ENCODE assay signal across 8 mouse cellular contexts in the genomic region with DNA sequence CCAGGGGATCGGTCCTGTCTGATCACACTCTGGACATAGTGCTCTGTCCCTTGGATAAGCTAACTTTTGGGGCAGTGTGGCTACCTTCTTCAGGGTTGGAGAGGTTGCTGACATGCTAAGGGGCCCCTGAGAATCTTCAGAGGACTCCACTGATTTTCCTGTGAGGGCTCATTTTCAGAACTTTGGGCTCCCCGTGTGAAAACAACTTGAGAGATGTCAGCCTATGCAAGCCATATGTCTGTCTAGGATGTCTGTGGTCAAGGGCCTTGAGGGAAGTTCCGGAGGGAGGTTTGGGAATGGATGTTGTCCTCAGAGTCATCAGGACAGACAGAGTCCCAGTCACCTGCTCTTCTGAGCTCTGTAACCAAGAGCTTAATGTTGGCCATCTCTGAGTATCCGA. TPM values are rescaled to one million over a fixed set of nuclear protein-coding genes. Genes with fewer than 3 reads are reported as not detected.
DNase-seq lines count a peak whose midpoint lies in the region; ATAC-seq and TF ChIP-seq lines count a peak whose summit lies in the region.

No protein-coding gene starts in this region.

- DNase-seq in heart, embryonic 10.5 days (ENCODE audit: low spot score), result no peak
- no peak for DNase-seq in heart, postnatal 36 days
- DNase-seq in thymus, adult 2 months, result no peak
- DNase-seq in thymus, postnatal 14 days, result no peak
- DNase-seq in liver, embryonic 13.5 days, result no peak
- no peak for DNase-seq in cerebellum, adult 9-11 months
- no peak for DNase-seq in spleen, postnatal 36 days (ENCODE audit: low spot score in 2 of 2)
- no peak for DNase-seq in left cerebral cortex, adult 8-10 months (ENCODE audit: low spot score in 2 of 2)

- 40% methylated on average over 4 of the region's 4 CpGs for WGBS in heart, embryonic 10.5 days
- 84% methylated on average over 4 of the region's 4 CpGs for WGBS in thymus, adult 2 months
- WGBS in liver, embryonic 13.5 days (ENCODE audit: insufficient replicate concordance), result 56% methylated on average over 4 of the region's 4 CpGs

- H3K27ac ChIP-seq in heart, embryonic 10.5 days, result peak overlapping the region; percentile 89
- peak overlapping the region; percentile 77; the same call in 1 of the 2 replicates for H3K27ac ChIP-seq in thymus, adult 2 months (ENCODE audit: control insufficient read depth, insufficient read depth, low read length)
- peak overlapping the region; percentile 67; the same call in 1 of the 2 replicates for H3K27ac ChIP-seq in liver, embryonic 13.5 days

- peaks cover 65% of the 10 kb centered on the region for H3K4me1 ChIP-seq in heart, embryonic 10.5 days
- H3K4me1 ChIP-seq in thymus, adult 2 months (replicated peaks; ENCODE audit: control insufficient read depth, insufficient read depth, low read length), result peaks cover 42% of the 10 kb centered on the region
- peaks cover 49% of the 10 kb centered on the region for H3K4me1 ChIP-seq in liver, embryonic 13.5 days (replicated peaks)

- no peaks in the 10 kb centered on the region; the same call in 1 of the 2 replicates for H3K36me3 ChIP-seq in heart, embryonic 10.5 days
- H3K36me3 ChIP-seq in thymus, adult 2 months (ENCODE audit: control insufficient read depth, insufficient read depth, low read length), result no peaks in the 10 kb centered on the region
- H3K36me3 ChIP-seq in liver, embryonic 13.5 days, result no peaks in the 10 kb centered on the region

- peak overlapping the region; percentile 56 for H3K4me3 ChIP-seq in heart, embryonic 10.5 days
- H3K4me3 ChIP-seq in thymus, adult 2 months (ENCODE audit: control insufficient read depth, insufficient read depth, low read length), result no peak overlapping the region
- H3K4me3 ChIP-seq in liver, embryonic 13.5 days (replicated peaks), result no peak overlapping the region

- TF ChIP-seq CTCF in thymus, adult 2 months (IDR thresholded peaks at IDR 0.05; ENCODE audit: borderline replicate concordance, control insufficient read depth, extremely low read depth, insufficient read depth, low read length, poor library complexity), result no peak

- H3K9ac ChIP-seq in liver, embryonic 13.5 days, result no peak overlapping the region

- no peaks in the 10 kb centered on the region for H3K27me3 ChIP-seq in heart, embryonic 10.5 days (ENCODE audit: insufficient read depth, poor library complexity, severe bottlenecking)
- H3K27me3 ChIP-seq in thymus, adult 2 months (ENCODE audit: control insufficient read depth, insufficient read depth, low read length), result no peaks in the 10 kb centered on the region
- no peaks in the 10 kb centered on the region; the same call in 1 of the 2 replicates for H3K27me3 ChIP-seq in liver, embryonic 13.5 days

- intact Hi-C loops in heart, postnatal 36 days (cut with DNase I), result no loop called here

- no peaks in the 10 kb centered on the region for H3K9me3 ChIP-seq in heart, embryonic 10.5 days
- H3K9me3 ChIP-seq in liver, embryonic 13.5 days (replicated peaks), result no peaks in the 10 kb centered on the region

- ATAC-seq in liver, embryonic 13.5 days (ENCODE audit: low read depth), result no peak

- no peak for TF ChIP-seq POLR2A in thymus, adult 2 months (IDR thresholded peaks at IDR 0.05; ENCODE audit: control insufficient read depth, extremely low read depth, insufficient read depth, low read length, poor library complexity)

- peak overlapping the region; percentile 61; the same call in 1 of the 2 replicates for H3K4me2 ChIP-seq in liver, embryonic 13.5 days

RNA-seq across cellular contexts. Expression of a gene that starts 34.7 kb away (rescaled TPM):
- polyA plus RNA-seq in heart, embryonic 10.5 days (2016; fragmentation: Nextera tagmentation; extraction: Ambion mirVana), result 30.4 and 45.4 TPM in 2 replicates
- 10 to 100 TPM; 16.5 to 20.5 TPM for total RNA-seq in heart, postnatal 36 days (2021)
- 28.7 and 32.8 TPM in 2 replicates for polyA plus RNA-seq in thymus, adult 2 months (2012; rRNA removed)
- polyA plus RNA-seq in liver, embryonic 13.5 days (2015; fragmentation: Nextera tagmentation; extraction: Ambion mirVana), result 17.3 and 18.4 TPM in 2 replicates
- total RNA-seq in left cerebral cortex, adult 8-10 months (2022), result 10 to 100 TPM; 30.5 to 32.6 (median 31.8) TPM
